Mouse (Mus musculus) ES-E14 (cell line): ENCODE results near the gene Myom1.

ENCODE experiments used
- CHD2 ChIP-seq: IDR thresholded peaks from 2 replicates; pipeline ENCODE4 v1.6.1; 2014; ENCODE audit warnings: mild to moderate bottlenecking, low read depth, low read length, inconsistent platforms
- ZNF384 ChIP-seq: IDR thresholded peaks from 2 replicates; pipeline ENCODE4 v1.6.1; 2012; ENCODE audit warnings: low read depth, low read length, inconsistent platforms

DNA sequence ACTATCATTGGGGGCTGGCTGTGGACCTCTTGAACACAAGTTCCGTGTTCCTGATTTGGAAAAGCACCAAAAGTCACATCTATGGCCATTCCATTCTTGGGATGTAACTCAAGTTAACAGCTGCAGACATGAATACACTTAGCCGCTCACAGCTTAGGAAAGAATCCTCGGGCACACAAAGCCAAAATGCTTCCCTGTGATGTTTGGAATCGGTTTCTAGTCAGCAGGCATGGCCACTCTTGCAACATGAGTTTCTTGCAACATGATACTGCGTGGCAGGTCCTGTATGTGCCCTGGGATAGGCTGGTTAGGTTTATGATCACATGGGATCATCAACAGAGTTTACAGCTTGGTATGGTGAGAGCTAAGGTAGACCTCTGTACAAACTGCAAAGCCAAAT lies 91.4 kb downstream of the Myom1 start:
- no peak for TF ChIP-seq CHD2
- TF ChIP-seq ZNF384, result no peak
